8 mouse cellular contexts compared by ENCODE assay signal in genomic region chr2:108827106-108827838, GRCm38 (mm10).
DNase-seq lines count a peak whose midpoint lies in the region; ATAC-seq lines count a peak whose summit lies in the region.

No protein-coding gene starts in this region.

- H3K36me3 ChIP-seq in embryonic facial prominence, embryonic 10.5 days (replicated peaks), result no peaks in the 10 kb centered on the region
- no peaks in the 10 kb centered on the region for H3K36me3 ChIP-seq in midbrain, embryonic 16.5 days (ENCODE audit: control insufficient read depth, insufficient read depth, low read length)

- intact Hi-C loops in left cerebral cortex, postnatal 14 days (cut with DNase I), result no loop called here
- intact Hi-C loops in heart, postnatal 10 days (cut with DNase I), result no loop called here

- no peaks in the 10 kb centered on the region for H3K27me3 ChIP-seq in embryonic facial prominence, embryonic 10.5 days (replicated peaks; ENCODE audit: low read depth, poor library complexity, severe bottlenecking)
- no peaks in the 10 kb centered on the region for H3K27me3 ChIP-seq in midbrain, embryonic 16.5 days (ENCODE audit: control insufficient read depth, insufficient read depth, low read depth, low read length)

- 8% methylated on average over 12 of the region's 12 CpGs for WGBS in embryonic facial prominence, embryonic 10.5 days
- WGBS in midbrain, embryonic 16.5 days, result 3% methylated on average over 12 of the region's 12 CpGs

- peak overlapping the region; percentile 49 for H3K4me2 ChIP-seq in midbrain, embryonic 16.5 days (ENCODE audit: low read length)

- peak; percentile 7 to 14 for DNase-seq in left cerebral cortex, postnatal 14 days (ENCODE audit: low spot score in 2 of 2)
- DNase-seq in left cerebral cortex, adult 9 months (ENCODE audit: low spot score in 2 of 2), result no peak
- peak; percentile 60 for DNase-seq in embryonic facial prominence, embryonic 10.5 days (ENCODE audit: low spot score)
- peak; percentile 26 to 36 for DNase-seq in heart, postnatal 10 days
- no peak for DNase-seq in urinary bladder, postnatal 4 days (ENCODE audit: low spot score in 2 of 2)
- DNase-seq in ovary, postnatal 10 days (ENCODE audit: low spot score), result no peak
- no peak for DNase-seq in cerebellum, adult 9-11 months

- peak overlapping the region; percentile 75 for H3K27ac ChIP-seq in embryonic facial prominence, embryonic 10.5 days (replicated peaks)
- peak overlapping the region; percentile 67 for H3K27ac ChIP-seq in midbrain, embryonic 16.5 days (ENCODE audit: low read length)

- H3K4me1 ChIP-seq in embryonic facial prominence, embryonic 10.5 days, result peaks cover 17% of the 10 kb centered on the region
- peaks cover 10% of the 10 kb centered on the region for H3K4me1 ChIP-seq in midbrain, embryonic 16.5 days (ENCODE audit: control insufficient read depth, insufficient read depth, low read length)

- peak; percentile 91 for ATAC-seq in midbrain, embryonic 16.5 days

- H3K9ac ChIP-seq in midbrain, embryonic 16.5 days (ENCODE audit: low read depth, low read length), result peak overlapping the region; percentile 15; the same call in 1 of the 2 replicates

- peak overlapping the region; percentile 42 for H3K4me3 ChIP-seq in embryonic facial prominence, embryonic 10.5 days
- peak overlapping the region; percentile 20 for H3K4me3 ChIP-seq in midbrain, embryonic 16.5 days (ENCODE audit: low read depth, low read length)

- no peaks in the 10 kb centered on the region for H3K9me3 ChIP-seq in embryonic facial prominence, embryonic 10.5 days
- H3K9me3 ChIP-seq in midbrain, embryonic 16.5 days (replicated peaks; ENCODE audit: control insufficient read depth, low read length, poor library complexity, severe bottlenecking), result no peaks in the 10 kb centered on the region

Comparison
In these comparisons a context has a peak if more than half of its experiments do, and no peak if none do; other contexts are left out.
1. DNase-seq: peak in left cerebral cortex, postnatal 14 days (2 of 2), embryonic facial prominence, embryonic 10.5 days (single experiment) and heart, postnatal 10 days (2 of 2); none in left cerebral cortex, adult 9 months (0 of 2), urinary bladder, postnatal 4 days (0 of 2), ovary, postnatal 10 days (single experiment) and cerebellum, adult 9-11 months (single experiment).